Comparison of ENCODE assay signal across 7 mouse cellular contexts in the genomic region with DNA sequence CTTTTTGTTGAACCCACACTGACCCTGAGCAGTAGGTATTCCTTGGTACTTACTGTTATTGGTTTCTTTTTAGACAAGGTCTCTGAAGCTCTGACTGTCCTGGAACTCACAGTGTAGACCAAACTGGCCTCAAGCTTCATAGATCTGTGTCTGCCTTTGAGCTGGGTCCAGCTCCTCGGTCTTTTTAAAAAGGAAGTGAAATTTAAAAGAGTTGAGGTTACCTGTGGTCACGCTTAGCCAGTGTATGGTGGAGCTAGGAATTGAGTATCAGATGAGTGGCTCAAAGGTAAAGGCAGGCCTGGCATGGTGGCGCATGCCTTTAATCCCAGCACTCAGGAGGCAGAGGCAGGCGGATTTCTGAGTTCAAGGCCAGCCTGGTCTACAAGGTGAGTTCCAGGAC. TPM values are rescaled to one million over a fixed set of nuclear protein-coding genes. Genes with fewer than 3 reads are reported as not detected.
DNase-seq lines count a peak whose midpoint lies in the region; ATAC-seq lines count a peak whose summit lies in the region.

No protein-coding gene starts in this region.

- no peak for ATAC-seq in neural tube, embryonic 11.5 days (ENCODE audit: insufficient read depth, low FRiP score, low TSS enrichment)
- no peak for ATAC-seq in forebrain, embryonic 14.5 days
- no peak for ATAC-seq in liver, embryonic 13.5 days (ENCODE audit: low read depth)

- peak overlapping the region; percentile 35; the same call in 1 of the 2 replicates for H3K9ac ChIP-seq in neural tube, embryonic 11.5 days (ENCODE audit: low read length)
- H3K9ac ChIP-seq in forebrain, embryonic 14.5 days (ENCODE audit: low read length), result peak overlapping the region; percentile 64; the same call in 1 of the 2 replicates
- peak overlapping the region; percentile 71 for H3K9ac ChIP-seq in liver, embryonic 13.5 days

- peak overlapping the region; percentile 54 for H3K4me3 ChIP-seq in neural tube, embryonic 11.5 days (ENCODE audit: low read depth, low read length)
- H3K4me3 ChIP-seq in forebrain, embryonic 14.5 days (ENCODE audit: low read depth, low read length), result peak overlapping the region; percentile 49
- H3K4me3 ChIP-seq in liver, embryonic 13.5 days (replicated peaks), result peak overlapping the region; percentile 67

- peak overlapping the region; percentile 79 for H3K4me2 ChIP-seq in neural tube, embryonic 11.5 days (ENCODE audit: low read depth)
- H3K4me2 ChIP-seq in forebrain, embryonic 14.5 days (ENCODE audit: low read length), result peak overlapping the region; percentile 94
- peak overlapping the region; percentile 95 for H3K4me2 ChIP-seq in liver, embryonic 13.5 days

- H3K4me1 ChIP-seq in neural tube, embryonic 11.5 days (ENCODE audit: control insufficient read depth, insufficient read depth, low read length), result no peaks in the 10 kb centered on the region; the same call in 1 of the 2 replicates
- H3K4me1 ChIP-seq in forebrain, embryonic 14.5 days (ENCODE audit: control insufficient read depth, insufficient read depth, low read length), result peaks cover 4% of the 10 kb centered on the region
- H3K4me1 ChIP-seq in liver, embryonic 13.5 days (replicated peaks), result peaks cover 41% of the 10 kb centered on the region

- H3K27ac ChIP-seq in neural tube, embryonic 11.5 days (ENCODE audit: low read depth, low read length), result 0 out of 2 replicates have a peak overlapping the region, but pooled peaks have one; percentile 58
- H3K27ac ChIP-seq in forebrain, embryonic 14.5 days (ENCODE audit: low read depth, low read length), result no peak overlapping the region
- H3K27ac ChIP-seq in liver, embryonic 13.5 days, result peak overlapping the region; percentile 41; the same call in 1 of the 2 replicates

- WGBS in neural tube, embryonic 11.5 days, result 77% methylated on average over 4 of the region's 4 CpGs
- WGBS in forebrain, embryonic 14.5 days, result 82% methylated on average over 4 of the region's 4 CpGs
- WGBS in liver, embryonic 13.5 days (ENCODE audit: insufficient replicate concordance), result 55% methylated on average over 4 of the region's 4 CpGs

- DNase-seq in neural tube, embryonic 11.5 days (ENCODE audit: low spot score), result no peak
- no peak for DNase-seq in neural tube, embryonic 10.5 days (ENCODE audit: extremely low spot score, low spot score)
- DNase-seq in forebrain, embryonic 14.5 days (ENCODE audit: low spot score), result no peak
- DNase-seq in liver, embryonic 13.5 days, result no peak
- DNase-seq in adrenal gland, adult (ENCODE audit: inconsistent age in 2 of 2, low spot score in 1 of 2), result no peak
- no peak for DNase-seq in urinary bladder, postnatal 14 days (ENCODE audit: low spot score)
- no peak for DNase-seq in adrenal gland, postnatal 4 days (ENCODE audit: low spot score in 2 of 2)

- H3K9me3 ChIP-seq in neural tube, embryonic 11.5 days (ENCODE audit: control insufficient read depth, low read length), result no peaks in the 10 kb centered on the region
- no peaks in the 10 kb centered on the region for H3K9me3 ChIP-seq in forebrain, embryonic 14.5 days (replicated peaks; ENCODE audit: control insufficient read depth, low read length)
- H3K9me3 ChIP-seq in liver, embryonic 13.5 days (replicated peaks), result no peaks in the 10 kb centered on the region

- H3K27me3 ChIP-seq in neural tube, embryonic 11.5 days (ENCODE audit: control insufficient read depth, insufficient read depth, low read length), result no peaks in the 10 kb centered on the region
- H3K27me3 ChIP-seq in forebrain, embryonic 14.5 days (replicated peaks; ENCODE audit: control insufficient read depth, insufficient read depth, low read length), result no peaks in the 10 kb centered on the region
- H3K27me3 ChIP-seq in liver, embryonic 13.5 days, result peaks cover 28% of the 10 kb centered on the region

- no peaks in the 10 kb centered on the region for H3K36me3 ChIP-seq in neural tube, embryonic 11.5 days (ENCODE audit: control insufficient read depth, insufficient read depth, low read length)
- H3K36me3 ChIP-seq in forebrain, embryonic 14.5 days (ENCODE audit: control insufficient read depth, insufficient read depth, low read length), result no peaks in the 10 kb centered on the region
- H3K36me3 ChIP-seq in liver, embryonic 13.5 days, result no peaks in the 10 kb centered on the region

RNA-seq across cellular contexts. Expression of a gene that starts 0.9 kb away (rescaled TPM):
- polyA plus RNA-seq in neural tube, embryonic 11.5 days (2014; fragmentation: Nextera tagmentation; extraction: Ambion mirVana), result 15.0 and 15.2 TPM in 2 replicates
- 2.8 and 3.4 TPM in 2 replicates for polyA plus RNA-seq in forebrain, embryonic 14.5 days (2014; fragmentation: Nextera tagmentation; extraction: Ambion mirVana)
- 7.3 and 10.0 TPM in 2 replicates for polyA plus RNA-seq in liver, embryonic 13.5 days (2015; fragmentation: Nextera tagmentation; extraction: Ambion mirVana)
- total RNA-seq in adrenal gland, postnatal 4 days (2021), result 100 to 1,000 TPM; 121 to 159 TPM
